ENCODE assay signal across 8 mouse cellular contexts in the genomic region with DNA sequence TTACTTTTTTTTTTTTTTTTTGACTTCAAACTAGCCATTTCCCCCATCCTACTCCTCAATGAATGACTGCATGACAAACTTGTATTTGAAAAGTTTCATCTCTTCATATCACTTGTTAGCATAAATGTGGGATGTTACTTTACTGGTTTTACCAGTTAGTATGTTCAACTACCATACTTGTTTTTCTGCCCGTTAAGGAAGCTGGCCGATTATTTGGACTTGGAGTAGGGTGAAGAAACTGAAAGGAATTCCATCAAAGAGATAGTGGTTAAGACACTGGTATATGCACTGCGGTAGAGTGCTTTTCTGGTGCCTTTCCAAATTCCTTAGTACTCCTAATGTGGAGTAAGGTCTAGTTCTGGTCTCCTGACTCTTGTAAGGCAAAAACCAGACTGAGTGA. TPM values are rescaled to one million over a fixed set of nuclear protein-coding genes. Genes with fewer than 3 reads are reported as not detected.
DNase-seq lines count a peak whose midpoint lies in the region; ATAC-seq and TF ChIP-seq lines count a peak whose summit lies in the region.

No protein-coding gene starts in this region.

- 0 out of 2 replicates have a peak overlapping the region, but pooled peaks have one; percentile 73 for H3K4me3 ChIP-seq in forebrain, embryonic 14.5 days (ENCODE audit: low read depth, low read length)
- H3K4me3 ChIP-seq in forebrain, embryonic 16.5 days (replicated peaks; ENCODE audit: low read length) = no peak overlapping the region
- H3K4me3 ChIP-seq in kidney, postnatal 0 days (replicated peaks; ENCODE audit: low read depth, low read length) = no peak overlapping the region
- H3K4me3 ChIP-seq in embryonic facial prominence, embryonic 13.5 days = no peak overlapping the region
- H3K4me3 ChIP-seq in midbrain, embryonic 13.5 days (replicated peaks) = peak overlapping the region; percentile 73; the same call in 1 of the 2 replicates

- no peak overlapping the region for H3K27ac ChIP-seq in forebrain, embryonic 14.5 days (ENCODE audit: low read depth, low read length)
- H3K27ac ChIP-seq in forebrain, embryonic 16.5 days (ENCODE audit: low read length) = no peak overlapping the region
- H3K27ac ChIP-seq in kidney, postnatal 0 days = no peak overlapping the region; the same call in 1 of the 2 replicates
- H3K27ac ChIP-seq in embryonic facial prominence, embryonic 13.5 days = peak overlapping the region; percentile 99; the same call in 1 of the 2 replicates
- H3K27ac ChIP-seq in midbrain, embryonic 13.5 days = no peak overlapping the region

- no peak overlapping the region for H3K9ac ChIP-seq in forebrain, embryonic 14.5 days (ENCODE audit: low read length)
- H3K9ac ChIP-seq in forebrain, embryonic 16.5 days (replicated peaks; ENCODE audit: low read depth, low read length) = no peak overlapping the region
- no peak overlapping the region for H3K9ac ChIP-seq in kidney, postnatal 0 days (ENCODE audit: low read depth, low read length)
- H3K9ac ChIP-seq in embryonic facial prominence, embryonic 13.5 days = no peak overlapping the region
- no peak overlapping the region for H3K9ac ChIP-seq in midbrain, embryonic 13.5 days (replicated peaks)

- H3K36me3 ChIP-seq in forebrain, embryonic 14.5 days (ENCODE audit: control insufficient read depth, insufficient read depth, low read length) = no peaks in the 10 kb centered on the region
- H3K36me3 ChIP-seq in forebrain, embryonic 16.5 days (ENCODE audit: control insufficient read depth, insufficient read depth) = no peaks in the 10 kb centered on the region
- no peaks in the 10 kb centered on the region for H3K36me3 ChIP-seq in kidney, postnatal 0 days (ENCODE audit: insufficient read depth, low read length)
- no peaks in the 10 kb centered on the region for H3K36me3 ChIP-seq in embryonic facial prominence, embryonic 13.5 days
- no peaks in the 10 kb centered on the region for H3K36me3 ChIP-seq in midbrain, embryonic 13.5 days

- no peak for DNase-seq in forebrain, embryonic 14.5 days (ENCODE audit: low spot score)
- DNase-seq in kidney, postnatal 0 days (ENCODE audit: low spot score) = peak; percentile 1
- DNase-seq in kidney, adult 11 months = no peak
- DNase-seq in layer of hippocampus, postnatal 10 days (ENCODE audit: low spot score in 2 of 2) = no peak
- DNase-seq in urinary bladder, postnatal 36 days (ENCODE audit: low spot score in 2 of 2) = no peak

- no peak for ATAC-seq in forebrain, embryonic 14.5 days
- ATAC-seq in forebrain, embryonic 16.5 days = no peak
- no peak for ATAC-seq in kidney, postnatal 0 days (replicated peaks; ENCODE audit: low FRiP score, low read depth)
- ATAC-seq in embryonic facial prominence, embryonic 13.5 days (ENCODE audit: insufficient number of reproducible peaks, insufficient read depth, low FRiP score, low TSS enrichment, low read depth) = no peak
- no peak for ATAC-seq in midbrain, embryonic 13.5 days

- WGBS in forebrain, embryonic 14.5 days = 89% methylated on average over 3 of the region's 3 CpGs
- 90% methylated on average over 3 of the region's 3 CpGs for WGBS in forebrain, embryonic 16.5 days
- 86% methylated on average over 3 of the region's 3 CpGs for WGBS in kidney, postnatal 0 days
- 80% methylated on average over 3 of the region's 3 CpGs for WGBS in embryonic facial prominence, embryonic 13.5 days
- WGBS in midbrain, embryonic 13.5 days = 93% methylated on average over 3 of the region's 3 CpGs

- no peaks in the 10 kb centered on the region for H3K27me3 ChIP-seq in forebrain, embryonic 14.5 days (replicated peaks; ENCODE audit: control insufficient read depth, insufficient read depth, low read length)
- H3K27me3 ChIP-seq in forebrain, embryonic 16.5 days (replicated peaks; ENCODE audit: control insufficient read depth, insufficient read depth, low read length) = peaks cover 2% of the 10 kb centered on the region; the same call in 1 of the 2 replicates
- H3K27me3 ChIP-seq in kidney, postnatal 0 days (ENCODE audit: insufficient read depth, low read length) = no peaks in the 10 kb centered on the region
- H3K27me3 ChIP-seq in embryonic facial prominence, embryonic 13.5 days = no peaks in the 10 kb centered on the region
- no peaks in the 10 kb centered on the region for H3K27me3 ChIP-seq in midbrain, embryonic 13.5 days

- TF ChIP-seq CTCF in kidney, postnatal 0 days (IDR thresholded peaks at IDR 0.05; ENCODE audit: low read depth) = no peak

- H3K9me3 ChIP-seq in forebrain, embryonic 14.5 days (replicated peaks; ENCODE audit: control insufficient read depth, low read length) = no peaks in the 10 kb centered on the region
- no peaks in the 10 kb centered on the region for H3K9me3 ChIP-seq in forebrain, embryonic 16.5 days (ENCODE audit: control insufficient read depth, low read length)
- H3K9me3 ChIP-seq in kidney, postnatal 0 days (replicated peaks; ENCODE audit: low read length) = no peaks in the 10 kb centered on the region
- no peaks in the 10 kb centered on the region for H3K9me3 ChIP-seq in embryonic facial prominence, embryonic 13.5 days
- H3K9me3 ChIP-seq in midbrain, embryonic 13.5 days = no peaks in the 10 kb centered on the region

- peaks cover 4% of the 10 kb centered on the region for H3K4me1 ChIP-seq in forebrain, embryonic 14.5 days (ENCODE audit: control insufficient read depth, insufficient read depth, low read length)
- peaks cover 5% of the 10 kb centered on the region; the same call in 1 of the 2 replicates for H3K4me1 ChIP-seq in forebrain, embryonic 16.5 days (replicated peaks; ENCODE audit: control insufficient read depth, insufficient read depth, low read length)
- no peaks in the 10 kb centered on the region for H3K4me1 ChIP-seq in kidney, postnatal 0 days (replicated peaks; ENCODE audit: insufficient read depth, low read length)
- H3K4me1 ChIP-seq in embryonic facial prominence, embryonic 13.5 days = 0 out of 2 replicates have a peak, but pooled peaks cover 4% of the 10 kb centered on the region
- peaks cover 10% of the 10 kb centered on the region for H3K4me1 ChIP-seq in midbrain, embryonic 13.5 days (replicated peaks)

- peak overlapping the region; percentile 69; the same call in 1 of the 2 replicates for H3K4me2 ChIP-seq in forebrain, embryonic 14.5 days (ENCODE audit: low read length)
- H3K4me2 ChIP-seq in forebrain, embryonic 16.5 days (ENCODE audit: low read length) = no peak overlapping the region
- H3K4me2 ChIP-seq in kidney, postnatal 0 days (ENCODE audit: low read length) = peak overlapping the region; percentile 72; the same call in 1 of the 2 replicates
- H3K4me2 ChIP-seq in embryonic facial prominence, embryonic 13.5 days = peak overlapping the region; percentile 73
- H3K4me2 ChIP-seq in midbrain, embryonic 13.5 days (replicated peaks) = no peak overlapping the region

RNA-seq across cellular contexts. Expression of a gene that starts 0.8 kb away (rescaled TPM):
- polyA plus RNA-seq in forebrain, embryonic 14.5 days (2014; fragmentation: Nextera tagmentation; extraction: Ambion mirVana) = 59.4 and 62.6 TPM in 2 replicates
- 48.2 and 49.6 TPM in 2 replicates for polyA plus RNA-seq in forebrain, embryonic 16.5 days (2015; fragmentation: Nextera tagmentation; extraction: Ambion mirVana)
- 46.4 and 46.6 TPM in 2 replicates for polyA plus RNA-seq in kidney, postnatal 0 days (2015; fragmentation: Nextera tagmentation; extraction: Ambion mirVana)
- polyA plus RNA-seq in embryonic facial prominence, embryonic 13.5 days (2015; fragmentation: Nextera tagmentation; extraction: Ambion mirVana) = 28.3 and 37.6 TPM in 2 replicates
- polyA plus RNA-seq in midbrain, embryonic 13.5 days (2015; fragmentation: Nextera tagmentation; extraction: Ambion mirVana) = 49.7 and 54.8 TPM in 2 replicates
- total RNA-seq in layer of hippocampus, postnatal 10 days (2021) = 10 to 100 TPM; 21.9 to 26.4 TPM

RNA-seq across cellular contexts. Expression of a gene that starts 39.2 kb away (rescaled TPM):
- 1.5 and 1.8 TPM in 2 replicates for polyA plus RNA-seq in forebrain, embryonic 14.5 days (2014; fragmentation: Nextera tagmentation; extraction: Ambion mirVana)
- polyA plus RNA-seq in forebrain, embryonic 16.5 days (2015; fragmentation: Nextera tagmentation; extraction: Ambion mirVana) = 2.0 and 2.1 TPM in 2 replicates
- polyA plus RNA-seq in kidney, postnatal 0 days (2015; fragmentation: Nextera tagmentation; extraction: Ambion mirVana) = 4.2 and 5.4 TPM in 2 replicates
- polyA plus RNA-seq in embryonic facial prominence, embryonic 13.5 days (2015; fragmentation: Nextera tagmentation; extraction: Ambion mirVana) = 9.8 and 10.7 TPM in 2 replicates
- polyA plus RNA-seq in midbrain, embryonic 13.5 days (2015; fragmentation: Nextera tagmentation; extraction: Ambion mirVana) = 2.1 and 2.6 TPM in 2 replicates
- 1 to 10 TPM; 4.6 to 4.8 TPM for total RNA-seq in layer of hippocampus, postnatal 10 days (2021)

Comparison
In these comparisons a context has a peak if more than half of its experiments do, and no peak if none do; other contexts are left out.
1. H3K4me2 ChIP-seq: peak in forebrain, embryonic 14.5 days (single experiment), kidney, postnatal 0 days (single experiment) and embryonic facial prominence, embryonic 13.5 days (single experiment); none in forebrain, embryonic 16.5 days (single experiment) and midbrain, embryonic 13.5 days (single experiment).
2. H3K4me3 ChIP-seq: peak in forebrain, embryonic 14.5 days (single experiment) and midbrain, embryonic 13.5 days (single experiment); none in forebrain, embryonic 16.5 days (single experiment), kidney, postnatal 0 days (single experiment) and embryonic facial prominence, embryonic 13.5 days (single experiment).